Mouse (Mus musculus) cerebellum, adult 2 months (tissue): ENCODE measurements around the gene Cd7.

Source experiments
- CTCF ChIP-seq: fragments of 200-500 bp; IDR thresholded peaks from 2 replicates; pipeline ENCODE4 v1.5.1; 2011; ENCODE audit warnings: low read depth, mild to moderate bottlenecking, control low read depth, low read length, moderate library complexity, borderline replicate concordance; ENCODE audit not compliant: insufficient read depth
- POLR2A ChIP-seq: fragments of 200-500 bp; IDR thresholded peaks from 2 replicates; pipeline ENCODE4 v1.6.1; 2011; ENCODE audit warnings: low read length, control low read depth, borderline replicate concordance; ENCODE audit not compliant: insufficient read depth

- TF ChIP-seq CTCF = no peak
- no peak for TF ChIP-seq POLR2A
Measured at GRCm38 (mm10) chr11:121047826-121048399, 8.7 kb upstream of the Cd7 start.
